In the genomic region with DNA sequence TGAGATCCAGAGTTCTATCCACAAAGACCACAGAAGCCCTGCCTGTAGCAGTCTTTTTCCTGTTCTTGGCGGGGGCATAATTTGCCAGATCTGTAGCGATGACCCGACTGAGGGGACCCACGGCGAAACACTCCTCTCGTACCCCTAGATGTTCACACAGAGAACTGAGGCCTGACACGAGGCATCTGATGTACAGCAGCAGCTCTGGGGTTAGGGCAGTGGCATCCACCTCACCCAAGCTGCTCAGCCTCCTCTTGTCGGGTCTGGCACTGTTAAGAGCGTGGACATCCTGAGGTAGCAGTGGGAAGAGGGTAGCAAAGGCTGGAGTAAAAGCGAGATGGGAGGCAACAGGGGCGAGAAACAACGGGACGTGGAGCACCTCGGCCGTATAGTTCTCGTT, we compare ENCODE assay signal across 8 mouse cellular contexts. TPM values are rescaled to one million over a fixed set of nuclear protein-coding genes. Genes with fewer than 3 reads are reported as not detected.
DNase-seq lines count a peak whose midpoint lies in the region; ATAC-seq and TF ChIP-seq lines count a peak whose summit lies in the region.

No protein-coding gene starts in this region.

- peak overlapping the region; percentile 80 for H3K9ac ChIP-seq in heart, embryonic 13.5 days
- H3K9ac ChIP-seq in ES-E14 (ENCODE audit: insufficient read depth, low read depth, low read length, poor library complexity, severe bottlenecking), result peak overlapping the region; percentile 72
- peak overlapping the region; percentile 58 for H3K9ac ChIP-seq in heart, postnatal 0 days (replicated peaks; ENCODE audit: low read depth, low read length)

- H3K4me2 ChIP-seq in heart, embryonic 13.5 days, result peak overlapping the region; percentile 96
- peak overlapping the region; percentile 87 for H3K4me2 ChIP-seq in heart, postnatal 0 days (ENCODE audit: low read depth, low read length)

- no peak for DNase-seq in heart, postnatal 4 days
- no peak for DNase-seq in ES-E14 (ENCODE audit: low read depth, low spot score)
- no peak for DNase-seq in heart, postnatal 0 days (ENCODE audit: low spot score)
- no peak for DNase-seq in midbrain, embryonic 10.5 days (ENCODE audit: low spot score)
- no peak for DNase-seq in frontal cortex, postnatal 36 days (ENCODE audit: low spot score in 2 of 2)
- DNase-seq in spleen, postnatal 36 days (ENCODE audit: low spot score in 2 of 2), result no peak

- H3K27ac ChIP-seq in heart, embryonic 13.5 days (replicated peaks), result no peak overlapping the region
- no peak overlapping the region for H3K27ac ChIP-seq in ES-E14 (ENCODE audit: insufficient read depth, low read depth, low read length, poor library complexity, severe bottlenecking)
- H3K27ac ChIP-seq in heart, postnatal 0 days (ENCODE audit: low read depth), result no peak overlapping the region
- peak overlapping the region; percentile 77 for H3K27ac ChIP-seq in midbrain, embryonic 10.5 days (replicated peaks)

- H3K4me3 ChIP-seq in heart, embryonic 13.5 days, result peak overlapping the region; percentile 82
- H3K4me3 ChIP-seq in ES-E14 (ENCODE audit: insufficient read depth in 1 of 2, low read depth in 1 of 2, low read length in 2 of 2, poor library complexity in 1 of 2, severe bottlenecking in 1 of 2), result peak overlapping the region; percentile 83 to 97
- peak overlapping the region; percentile 62 for H3K4me3 ChIP-seq in heart, postnatal 0 days (ENCODE audit: low read depth, low read length)
- H3K4me3 ChIP-seq in midbrain, embryonic 10.5 days, result peak overlapping the region; percentile 92

- peaks cover 21% of the 10 kb centered on the region for H3K4me1 ChIP-seq in heart, embryonic 13.5 days
- peaks cover 0 to 6% of the 10 kb centered on the region in 2 experiments; a peak in 1 of 4 replicates for H3K4me1 ChIP-seq in ES-E14 (ENCODE audit: control insufficient read depth in 2 of 2, insufficient read depth in 2 of 2, low read length in 2 of 2, poor library complexity in 1 of 2)
- peaks cover 18% of the 10 kb centered on the region for H3K4me1 ChIP-seq in heart, postnatal 0 days (ENCODE audit: control insufficient read depth, insufficient read depth)
- peaks cover 26% of the 10 kb centered on the region for H3K4me1 ChIP-seq in midbrain, embryonic 10.5 days

- 19% methylated on average over 16 of the region's 16 CpGs for WGBS in heart, embryonic 13.5 days
- WGBS in heart, postnatal 0 days, result 19% methylated on average over 16 of the region's 16 CpGs
- 27% methylated on average over 16 of the region's 16 CpGs for WGBS in midbrain, embryonic 10.5 days

- in situ Hi-C loops in ES-E14 (cut with MboI; ENCODE audit: low sequenced_read_pairs in 2 of 2, unreplicated experiment in 2 of 2), result no loop called here

- no peaks in the 10 kb centered on the region for H3K27me3 ChIP-seq in heart, embryonic 13.5 days (replicated peaks)
- no peaks in the 10 kb centered on the region for H3K27me3 ChIP-seq in heart, postnatal 0 days (ENCODE audit: control insufficient read depth, insufficient read depth, low read length)
- H3K27me3 ChIP-seq in midbrain, embryonic 10.5 days (ENCODE audit: low read depth, poor library complexity, severe bottlenecking), result no peaks in the 10 kb centered on the region

- TF ChIP-seq CTCF in heart, postnatal 0 days (IDR thresholded peaks at IDR 0.05; ENCODE audit: low read depth), result no peak

- ATAC-seq in heart, embryonic 13.5 days (ENCODE audit: extremely low read depth, insufficient number of reproducible peaks, low FRiP score, low TSS enrichment), result no peak
- ATAC-seq in heart, postnatal 0 days (ENCODE audit: insufficient read depth, low read depth), result no peak
- ATAC-seq in erythroid progenitor cell, adult 5-6 weeks (replicated peaks; ENCODE audit: low FRiP score, poor library complexity, severe bottlenecking), result no peak

- no peaks in the 10 kb centered on the region for H3K36me3 ChIP-seq in heart, embryonic 13.5 days
- no peaks in the 10 kb centered on the region for H3K36me3 ChIP-seq in ES-E14 (ENCODE audit: control insufficient read depth, insufficient read depth, low read length, poor library complexity, severe bottlenecking)
- H3K36me3 ChIP-seq in heart, postnatal 0 days (replicated peaks; ENCODE audit: control insufficient read depth, insufficient read depth, low read length), result no peaks in the 10 kb centered on the region
- no peaks in the 10 kb centered on the region for H3K36me3 ChIP-seq in midbrain, embryonic 10.5 days

- no peaks in the 10 kb centered on the region for H3K9me3 ChIP-seq in heart, embryonic 13.5 days
- no peaks in the 10 kb centered on the region for H3K9me3 ChIP-seq in ES-E14 (ENCODE audit: control insufficient read depth, insufficient read depth, low read depth, low read length)
- no peaks in the 10 kb centered on the region for H3K9me3 ChIP-seq in heart, postnatal 0 days (replicated peaks; ENCODE audit: control insufficient read depth, low read length)
- no peaks in the 10 kb centered on the region for H3K9me3 ChIP-seq in midbrain, embryonic 10.5 days (replicated peaks)

- no peak for TF ChIP-seq EP300 in heart, postnatal 0 days (IDR thresholded peaks at IDR 0.05; ENCODE audit: low read depth)

TF ChIP-seq in ES-E14, 5 proteins besides CTCF, POLR2A, EP300 and RAD21:
- no peak for TF ChIP-seq HCFC1 (IDR thresholded peaks at IDR 0.05; ENCODE audit: borderline replicate concordance, insufficient read depth, low read length)
- TF ChIP-seq ZC3H11A (IDR thresholded peaks at IDR 0.05; ENCODE audit: borderline replicate concordance, low read depth, low read length), result no peak
- no peak for TF ChIP-seq CHD2 (IDR thresholded peaks at IDR 0.05; ENCODE audit: low read depth, low read length)
- no peak for TF ChIP-seq ZNF384 (IDR thresholded peaks at IDR 0.05; ENCODE audit: low read depth, low read length)
- no peak for TF ChIP-seq MAFK (IDR thresholded peaks at IDR 0.05; ENCODE audit: insufficient read depth, low read depth, low read length)

RNA-seq across cellular contexts. Expression of a gene that starts 0.8 kb away (rescaled TPM):
- 12.4 and 13.3 TPM in 2 replicates for polyA plus RNA-seq in heart, embryonic 13.5 days (2015; fragmentation: Nextera tagmentation; extraction: Ambion mirVana)
- 10 to 100 TPM in 1 of 2 experiments, 1 to 10 TPM in 1; 9.9 to 11.9 TPM for total RNA-seq in heart, postnatal 4 days (2021)
- total RNA-seq in ES-E14 (2012; rRNA removed), result 24.8 and 25.8 TPM in 2 replicates
- total RNA-seq in heart, postnatal 0 days (2014; rRNA removed; ENCODE audit: low replicate concordance), result 24.3 and 26.9 TPM in 2 replicates
- 10.5 and 14.2 TPM in 2 replicates for polyA plus RNA-seq in heart, postnatal 0 days (2015; fragmentation: Nextera tagmentation; extraction: Ambion mirVana)
- 14.0 and 14.6 TPM in 2 replicates for polyA plus RNA-seq in midbrain, embryonic 10.5 days (2016; fragmentation: Nextera tagmentation; extraction: Ambion mirVana)
- total RNA-seq in erythroid progenitor cell, adult 5-6 weeks (2015; ENCODE audit: low replicate concordance), result 7.1 and 10.8 TPM in 2 replicates
- 2.2 and 3.8 TPM in 2 replicates for total RNA-seq in erythroid progenitor cell, adult 5-6 weeks (2017; ENCODE audit: low replicate concordance)

RNA-seq across cellular contexts. Expression of a gene that starts 4.5 kb away (rescaled TPM):
- polyA plus RNA-seq in heart, embryonic 13.5 days (2015; fragmentation: Nextera tagmentation; extraction: Ambion mirVana), result 55.6 and 57.2 TPM in 2 replicates
- 10 to 100 TPM; 49.0 to 56.2 TPM for total RNA-seq in heart, postnatal 4 days (2021)
- 58.8 and 66.1 TPM in 2 replicates for total RNA-seq in ES-E14 (2012; rRNA removed)
- 27.0 and 35.8 TPM in 2 replicates for total RNA-seq in heart, postnatal 0 days (2014; rRNA removed; ENCODE audit: low replicate concordance)
- polyA plus RNA-seq in heart, postnatal 0 days (2015; fragmentation: Nextera tagmentation; extraction: Ambion mirVana), result 37.5 and 38.7 TPM in 2 replicates
- polyA plus RNA-seq in midbrain, embryonic 10.5 days (2016; fragmentation: Nextera tagmentation; extraction: Ambion mirVana), result 108 and 110 TPM in 2 replicates
- total RNA-seq in erythroid progenitor cell, adult 5-6 weeks (2015; ENCODE audit: low replicate concordance), result 84.3 and 103 TPM in 2 replicates
- total RNA-seq in erythroid progenitor cell, adult 5-6 weeks (2017; ENCODE audit: low replicate concordance), result 97.7 and 122 TPM in 2 replicates
